Mouse (Mus musculus): Measurements from ENCODE around the gene Stip1.
"Not testable (repeated sequence)": the region's sequence is repeated elsewhere in the genome, so short reads cannot be mapped to it uniquely, and the experiment has no call there.

DNA sequence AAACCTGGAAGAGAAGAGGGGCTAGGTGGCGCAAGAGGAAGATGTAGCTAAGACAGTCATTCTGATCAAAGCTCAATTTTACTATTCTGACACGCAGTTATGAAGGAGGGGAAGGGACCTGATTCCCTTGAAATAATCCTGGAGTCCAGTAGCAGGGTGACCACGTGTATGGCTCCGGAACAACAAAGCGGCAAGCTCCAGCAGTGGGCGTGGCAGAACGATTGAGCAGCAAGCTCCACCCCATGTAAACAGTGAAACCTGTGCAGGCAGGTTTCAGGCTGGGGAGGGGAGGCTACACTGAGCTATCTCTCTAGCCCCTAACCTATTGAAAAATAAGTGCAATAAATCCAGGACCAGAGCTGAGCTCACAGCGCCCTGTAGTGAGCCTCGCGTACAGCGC is 35.6 kb upstream of the Stip1 start:
- TF ChIP-seq CTCF (IDR thresholded peaks at IDR 0.05; ENCODE audit: borderline replicate concordance, extremely low read depth, insufficient read depth, insufficient read length); POLR2A (IDR thresholded peaks at IDR 0.05; ENCODE audit: borderline replicate concordance, extremely low read depth, insufficient read depth, insufficient read length, poor library complexity, severe bottlenecking): not testable (repeated sequence)
